Mouse (Mus musculus): ENCODE results near the gene H2-Ab1. TPM values are rescaled to one million over a fixed set of nuclear protein-coding genes. Genes with fewer than 3 reads are reported as not detected.

The H2-Ab1 gene
- polyA plus RNA-seq, 1 experiment, result not detected

DNA sequence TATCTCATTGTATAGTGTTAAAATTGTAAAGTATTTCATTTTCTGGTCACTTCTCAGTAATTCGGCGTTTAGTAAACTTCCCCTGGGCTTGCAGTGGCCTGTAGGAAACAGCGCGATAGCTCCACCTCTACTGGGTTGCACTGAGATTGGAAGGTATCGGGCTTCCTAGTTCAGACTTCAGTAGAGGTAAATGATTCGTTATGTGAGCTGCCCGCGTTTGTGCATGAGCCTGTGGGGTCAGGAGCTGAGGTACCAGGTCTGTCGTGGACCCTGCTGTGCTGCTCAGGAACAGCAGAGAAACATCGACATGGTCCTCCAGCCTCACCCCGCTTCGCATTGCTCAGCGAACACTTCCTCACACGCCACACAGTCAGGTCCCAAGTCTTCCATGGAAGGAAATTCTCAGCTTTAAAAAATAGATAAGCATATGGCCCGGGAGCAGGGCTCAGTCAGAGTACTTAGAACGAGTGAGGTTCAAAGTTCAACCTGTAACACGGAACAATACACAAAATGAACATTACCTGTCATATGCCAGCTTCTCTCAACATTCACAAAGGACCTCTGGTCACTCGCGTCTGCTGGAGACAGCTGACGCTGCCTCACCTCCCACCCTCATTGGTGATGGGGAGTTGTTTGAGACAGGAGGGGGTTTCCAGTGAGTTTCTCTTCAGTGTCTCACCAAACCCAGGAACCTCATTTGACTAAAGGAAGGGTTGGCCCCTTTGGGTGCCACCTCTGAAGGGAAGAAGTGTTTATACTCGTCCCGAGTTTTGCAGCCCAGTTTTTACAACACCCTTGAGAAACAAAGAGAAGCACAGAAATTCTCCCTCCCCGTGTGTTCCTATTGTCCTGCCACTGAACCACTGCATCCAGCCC lies 43.4 kb downstream of the H2-Ab1 start:
- TF ChIP-seq MAX (IDR thresholded peaks at IDR 0.05; ENCODE audit: low read depth) (no peak), SRF (IDR thresholded peaks at IDR 0.05; ENCODE audit: control insufficient read depth, insufficient read length, low read depth) (no peak), POLR2A (IDR thresholded peaks at IDR 0.05; ENCODE audit: insufficient read length, low read depth) (no peak), TCF12 (IDR thresholded peaks at IDR 0.05; ENCODE audit: insufficient read depth, poor library complexity, severe bottlenecking) (no peak), MYOG (IDR thresholded peaks at IDR 0.05; ENCODE audit: control insufficient read depth in 1 of 3, insufficient read depth in 1 of 3, insufficient read length in 2 of 3, low read depth in 2 of 3) (no peak), REST (IDR thresholded peaks at IDR 0.05; ENCODE audit: insufficient read depth, insufficient read length) (no peak), CEBPB (IDR thresholded peaks at IDR 0.05; ENCODE audit: insufficient read depth, poor library complexity, severe bottlenecking) (no peak), MYOD1 (IDR thresholded peaks at IDR 0.05; ENCODE audit: control insufficient read depth in 1 of 3, insufficient read length in 2 of 3, low read depth in 2 of 3) (no peak), E2F4 (IDR thresholded peaks at IDR 0.05; ENCODE audit: insufficient read depth) (no peak), USF1 (IDR thresholded peaks at IDR 0.05; ENCODE audit: low read depth) (no peak), POLR2AphosphoS2 (IDR thresholded peaks at IDR 0.05; ENCODE audit: insufficient read length, low read depth) (no peak), TCF3 (IDR thresholded peaks at IDR 0.05; ENCODE audit: insufficient read length, low read depth) (no peak)
- Histone ChIP-seq H3K4me2 (ENCODE audit: low read depth) (no peak overlapping the region), H3ac (ENCODE audit: control insufficient read depth, insufficient read length) (no peak overlapping the region), H3K79me2 (ENCODE audit: control insufficient read depth, insufficient read depth) (no peaks in the 10 kb centered on the region), H3K36me3 (ENCODE audit: control insufficient read depth, insufficient read depth) (no peaks in the 10 kb centered on the region), H3K4me3 (no peak overlapping the region), H3K27me3 (ENCODE audit: control insufficient read depth, insufficient read depth, insufficient read length) (peaks cover 1% of the 10 kb centered on the region)

DNA sequence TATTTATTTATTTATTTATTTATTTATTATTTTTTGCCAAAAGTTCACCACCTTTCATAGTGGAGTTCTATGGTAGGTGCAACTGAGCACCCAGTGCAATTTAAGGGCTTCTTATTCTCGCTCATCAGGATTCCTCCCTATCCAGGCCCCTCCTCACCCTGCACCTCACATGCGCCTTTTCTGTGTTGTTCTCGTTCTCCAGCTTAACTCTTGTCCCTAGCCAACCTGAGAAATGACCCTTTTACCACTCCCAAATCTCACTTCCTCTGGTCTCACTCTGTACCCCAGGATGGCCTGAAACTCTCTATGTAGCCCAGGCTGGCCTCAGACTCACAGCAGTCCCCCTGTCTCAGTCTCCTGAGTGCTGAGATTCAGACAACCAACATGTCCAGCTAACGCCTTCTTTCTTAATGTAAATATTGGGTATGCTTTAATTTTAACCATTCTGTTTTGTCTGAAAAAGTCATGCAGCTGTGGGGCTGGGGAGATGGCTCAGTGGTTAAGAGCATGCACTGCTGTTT lies 44.2 kb downstream of the H2-Ab1 start:
- Histone ChIP-seq H3K79me2 (ENCODE audit: control insufficient read depth, insufficient read depth) (no peaks in the 10 kb centered on the region), H3K4me2 (ENCODE audit: low read depth) (no peak overlapping the region), H3K27me3 (ENCODE audit: control insufficient read depth, insufficient read depth, insufficient read length) (no peaks in the 10 kb centered on the region), H3K36me3 (ENCODE audit: control insufficient read depth, insufficient read depth) (no peaks in the 10 kb centered on the region), H3K4me3 (no peak overlapping the region), H3ac (ENCODE audit: control insufficient read depth, insufficient read length) (no peak overlapping the region)
- TF ChIP-seq MAX (IDR thresholded peaks at IDR 0.05; ENCODE audit: low read depth) (no peak), MYOG (IDR thresholded peaks at IDR 0.05; ENCODE audit: control insufficient read depth in 1 of 3, insufficient read depth in 1 of 3, insufficient read length in 2 of 3, low read depth in 2 of 3) (no peak), MYOD1 (IDR thresholded peaks at IDR 0.05; ENCODE audit: control insufficient read depth in 1 of 3, insufficient read length in 2 of 3, low read depth in 2 of 3) (no peak), E2F4 (IDR thresholded peaks at IDR 0.05; ENCODE audit: insufficient read depth) (no peak), REST (IDR thresholded peaks at IDR 0.05; ENCODE audit: insufficient read depth, insufficient read length) (no peak), TCF3 (IDR thresholded peaks at IDR 0.05; ENCODE audit: insufficient read length, low read depth) (no peak)

DNA sequence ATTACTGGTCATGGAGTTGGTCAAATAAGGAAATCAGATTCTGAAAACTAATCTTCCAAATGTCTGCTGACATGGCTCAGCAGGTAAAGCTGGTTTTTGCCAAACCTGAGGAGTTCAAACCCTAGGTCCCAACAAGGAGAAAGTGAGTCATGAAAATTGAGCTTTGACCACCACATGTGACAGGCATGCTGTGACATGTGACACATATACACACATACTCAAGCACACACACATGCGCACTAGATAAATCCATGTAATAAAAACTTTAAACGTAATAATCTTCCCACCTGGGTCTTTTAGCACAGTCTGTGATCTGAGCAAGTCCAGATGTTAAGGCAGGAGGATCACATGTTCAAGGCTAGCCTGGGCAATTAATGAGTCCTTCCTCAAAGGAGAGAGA lies 46.3 kb downstream of the H2-Ab1 start:
- Histone ChIP-seq H3K79me2 (ENCODE audit: control insufficient read depth, insufficient read depth) (no peaks in the 10 kb centered on the region), H3K4me2 (ENCODE audit: low read depth) (no peak overlapping the region), H3K36me3 (ENCODE audit: control insufficient read depth, insufficient read depth) (no peaks in the 10 kb centered on the region), H3K4me3 (no peak overlapping the region), H3ac (ENCODE audit: control insufficient read depth, insufficient read length) (no peak overlapping the region), H3K27me3 (ENCODE audit: control insufficient read depth, insufficient read depth, insufficient read length) (no peaks in the 10 kb centered on the region)
- TF ChIP-seq E2F4 (IDR thresholded peaks at IDR 0.05; ENCODE audit: insufficient read depth), result no peak

DNA sequence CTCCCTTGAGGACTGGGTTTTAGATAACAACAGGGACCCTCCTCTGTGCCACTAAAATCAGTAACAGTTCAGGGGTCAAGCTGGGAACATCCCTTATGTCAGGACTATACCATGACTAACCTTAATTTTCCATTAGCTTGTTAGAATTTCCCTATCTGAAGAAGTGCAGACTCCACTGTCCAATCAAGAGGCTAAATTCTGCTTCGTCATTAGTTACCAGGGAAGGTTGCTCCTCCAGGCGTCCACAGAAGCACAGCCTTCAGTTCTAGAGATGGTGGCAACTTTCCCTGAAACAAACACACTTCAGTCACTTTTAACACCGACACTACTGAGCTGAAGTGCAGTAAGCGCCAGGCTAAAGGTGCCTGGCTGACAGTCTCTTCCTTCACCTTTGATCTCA lies 47.3 kb downstream of the H2-Ab1 start:
- H3K36me3 ChIP-seq (ENCODE audit: control insufficient read depth, insufficient read depth), result no peaks in the 10 kb centered on the region
- no peak for TF ChIP-seq MYOG (IDR thresholded peaks at IDR 0.05; ENCODE audit: control insufficient read depth in 1 of 3, insufficient read depth in 1 of 3, insufficient read length in 2 of 3, low read depth in 2 of 3)
- no peak for TF ChIP-seq MAX (IDR thresholded peaks at IDR 0.05; ENCODE audit: low read depth)
- TF ChIP-seq SRF (IDR thresholded peaks at IDR 0.05; ENCODE audit: control insufficient read depth, insufficient read length, low read depth), result no peak
- no peak for TF ChIP-seq REST (IDR thresholded peaks at IDR 0.05; ENCODE audit: insufficient read depth, insufficient read length)
- TF ChIP-seq POLR2AphosphoS2 (IDR thresholded peaks at IDR 0.05; ENCODE audit: insufficient read length, low read depth), result no peak
- TF ChIP-seq POLR2A (IDR thresholded peaks at IDR 0.05; ENCODE audit: insufficient read length, low read depth), result no peak
- no peak for TF ChIP-seq MYOD1 (IDR thresholded peaks at IDR 0.05; ENCODE audit: control insufficient read depth in 1 of 3, insufficient read length in 2 of 3, low read depth in 2 of 3)
- TF ChIP-seq TCF3 (IDR thresholded peaks at IDR 0.05; ENCODE audit: insufficient read length, low read depth), result no peak
- no peak for TF ChIP-seq CEBPB (IDR thresholded peaks at IDR 0.05; ENCODE audit: insufficient read depth, poor library complexity, severe bottlenecking)
- no peak for TF ChIP-seq TCF12 (IDR thresholded peaks at IDR 0.05; ENCODE audit: insufficient read depth, poor library complexity, severe bottlenecking)
- no peak for TF ChIP-seq E2F4 (IDR thresholded peaks at IDR 0.05; ENCODE audit: insufficient read depth)
- TF ChIP-seq USF1 (IDR thresholded peaks at IDR 0.05; ENCODE audit: low read depth), result no peak

More for the DNA sequence above, 47.3 kb downstream of the H2-Ab1 start:
- H3K79me2 ChIP-seq (ENCODE audit: control insufficient read depth, insufficient read depth), result no peaks in the 10 kb centered on the region
- H3K27me3 ChIP-seq (ENCODE audit: control insufficient read depth, insufficient read depth, insufficient read length), result peaks cover 1% of the 10 kb centered on the region
- H3K4me3 ChIP-seq, result no peak overlapping the region
- H3K4me2 ChIP-seq (ENCODE audit: low read depth), result no peak overlapping the region
- H3ac ChIP-seq (ENCODE audit: control insufficient read depth, insufficient read length), result no peak overlapping the region

Measured in myocyte (in vitro differentiated cells).